In genomic region chr9:54500832-54501452, GRCm38 (mm10) we compare ENCODE assay signal across 9 mouse cellular contexts. TPM values are rescaled to one million over a fixed set of nuclear protein-coding genes. Genes with fewer than 3 reads are reported as not detected.
DNase-seq lines count a peak whose midpoint lies in the region; ATAC-seq and TF ChIP-seq lines count a peak whose summit lies in the region.
"Had no signal": no experiment of that assay in that cellular context is flagged by ENCODE, and none has a peak within 500 bp of the region (broad histone marks: within the 10 kb centered on the region; RNA-seq: fewer than 3 reads in every experiment).

No protein-coding gene starts in this region.

- intact Hi-C loops in heart, postnatal 14 days (cut with DNase I), result no loop called here

- peak overlapping the region; percentile 87 for H3K4me2 ChIP-seq in heart, embryonic 11.5 days
- peak overlapping the region; percentile 95 for H3K4me2 ChIP-seq in heart, embryonic 13.5 days
- peak overlapping the region; percentile 96 for H3K4me2 ChIP-seq in lung, postnatal 0 days (replicated peaks; ENCODE audit: low read depth, low read length)
- peak overlapping the region; percentile 97 for H3K4me2 ChIP-seq in stomach, embryonic 14.5 days (replicated peaks; ENCODE audit: low read depth, low read length)

- TF ChIP-seq EP300 in lung, postnatal 0 days (IDR thresholded peaks at IDR 0.05), result no peak

- no peaks in the 10 kb centered on the region for H3K9me3 ChIP-seq in heart, embryonic 11.5 days (replicated peaks; ENCODE audit: control insufficient read depth, low read length)
- H3K9me3 ChIP-seq in heart, embryonic 13.5 days, result no peaks in the 10 kb centered on the region
- no peaks in the 10 kb centered on the region for H3K9me3 ChIP-seq in lung, postnatal 0 days (ENCODE audit: low read length)
- H3K9me3 ChIP-seq in stomach, embryonic 14.5 days (ENCODE audit: control insufficient read depth, low read depth, low read length), result no peaks in the 10 kb centered on the region
- H3K9me3 ChIP-seq: G1E had no signal

- 1% methylated on average over 42 of the region's 43 CpGs for WGBS in heart, embryonic 11.5 days (ENCODE audit: insufficient replicate concordance)
- under 1% methylated on average over 43 of the region's 43 CpGs for WGBS in heart, embryonic 13.5 days
- WGBS in lung, postnatal 0 days, result 1% methylated on average over 30 of the region's 43 CpGs
- WGBS in stomach, embryonic 14.5 days, result under 1% methylated on average over 41 of the region's 43 CpGs

- DNase-seq in heart, postnatal 14 days, result no peak
- peak; percentile 57 for DNase-seq in MN1 (ENCODE audit: low spot score)
- DNase-seq in embryo, embryonic 10.5 days (ENCODE audit: low spot score), result peak; percentile 43
- peak; percentile 57 for DNase-seq in kidney, postnatal 10 days
- peak; percentile 29 for DNase-seq in lung, postnatal 0 days (ENCODE audit: low spot score)

- H3K27ac ChIP-seq in heart, embryonic 11.5 days (ENCODE audit: low read depth, low read length), result peak overlapping the region; percentile 70; the same call in 1 of the 2 replicates
- peak overlapping the region; percentile 73 for H3K27ac ChIP-seq in heart, embryonic 13.5 days (replicated peaks)
- H3K27ac ChIP-seq in lung, postnatal 0 days (ENCODE audit: low read length), result no peak overlapping the region
- H3K27ac ChIP-seq in stomach, embryonic 14.5 days (ENCODE audit: low read length), result no peak overlapping the region

- peak overlapping the region; percentile 87 for H3K4me3 ChIP-seq in heart, embryonic 11.5 days (ENCODE audit: low read depth, low read length)
- peak overlapping the region; percentile 87 for H3K4me3 ChIP-seq in heart, embryonic 13.5 days
- peak overlapping the region; percentile 62 for H3K4me3 ChIP-seq in lung, postnatal 0 days (ENCODE audit: low read depth, low read length)
- H3K4me3 ChIP-seq in stomach, embryonic 14.5 days (ENCODE audit: low read depth, low read length), result peak overlapping the region; percentile 71

- ATAC-seq in heart, embryonic 11.5 days (replicated peaks; ENCODE audit: insufficient number of reproducible peaks, low FRiP score, low TSS enrichment), result peak; percentile 60
- peak; percentile 4; the same call in 1 of the 2 replicates for ATAC-seq in heart, embryonic 13.5 days (ENCODE audit: extremely low read depth, insufficient number of reproducible peaks, low FRiP score, low TSS enrichment)
- ATAC-seq in lung, postnatal 0 days, result peak; percentile 1
- ATAC-seq in stomach, embryonic 14.5 days (ENCODE audit: insufficient number of reproducible peaks, insufficient read depth, low FRiP score, low read depth), result peak; percentile 53; the same call in 1 of the 2 replicates

- TF ChIP-seq CTCF in lung, postnatal 0 days (IDR thresholded peaks at IDR 0.05), result peak; percentile 13; the same call in 1 of the 2 replicates

- peak overlapping the region; percentile 81 for H3K9ac ChIP-seq in heart, embryonic 11.5 days (ENCODE audit: low read depth, low read length)
- H3K9ac ChIP-seq in heart, embryonic 13.5 days, result peak overlapping the region; percentile 92
- H3K9ac ChIP-seq in lung, postnatal 0 days (replicated peaks; ENCODE audit: low read depth), result peak overlapping the region; percentile 54
- peak overlapping the region; percentile 58; the same call in 1 of the 2 replicates for H3K9ac ChIP-seq in stomach, embryonic 14.5 days (replicated peaks; ENCODE audit: low read depth, low read length)

- H3K36me3 ChIP-seq in heart, embryonic 11.5 days (ENCODE audit: control insufficient read depth, insufficient read depth, low read length), result no peaks in the 10 kb centered on the region
- H3K36me3 ChIP-seq in heart, embryonic 13.5 days, result no peaks in the 10 kb centered on the region
- no peaks in the 10 kb centered on the region for H3K36me3 ChIP-seq in lung, postnatal 0 days (ENCODE audit: insufficient read depth, low read length)
- H3K36me3 ChIP-seq in stomach, embryonic 14.5 days (ENCODE audit: control insufficient read depth, insufficient read depth, low read length), result no peaks in the 10 kb centered on the region
- H3K36me3 ChIP-seq: G1E had no signal

- H3K27me3 ChIP-seq in heart, embryonic 11.5 days (ENCODE audit: control insufficient read depth, insufficient read depth, low read length), result 0 out of 2 replicates have a peak, but pooled peaks cover 6% of the 10 kb centered on the region
- H3K27me3 ChIP-seq in heart, embryonic 13.5 days (replicated peaks), result peaks cover 25% of the 10 kb centered on the region
- peaks cover 4% of the 10 kb centered on the region; the same call in 1 of the 2 replicates for H3K27me3 ChIP-seq in lung, postnatal 0 days (replicated peaks; ENCODE audit: insufficient read depth, low read length)
- 0 out of 2 replicates have a peak, but pooled peaks cover 3% of the 10 kb centered on the region for H3K27me3 ChIP-seq in stomach, embryonic 14.5 days (ENCODE audit: control insufficient read depth, insufficient read depth, low read length)

- H3K4me1 ChIP-seq in heart, embryonic 11.5 days (ENCODE audit: control insufficient read depth, insufficient read depth, low read length), result no peaks in the 10 kb centered on the region
- peaks cover 12% of the 10 kb centered on the region for H3K4me1 ChIP-seq in heart, embryonic 13.5 days
- H3K4me1 ChIP-seq in lung, postnatal 0 days (ENCODE audit: insufficient read depth, low read depth, low read length), result no peaks in the 10 kb centered on the region
- no peaks in the 10 kb centered on the region for H3K4me1 ChIP-seq in stomach, embryonic 14.5 days (ENCODE audit: control insufficient read depth, insufficient read depth, low read length)

RNA-seq across cellular contexts. Expression of gene Dmxl2, which starts 0.5 kb away (rescaled TPM):
- 7.6 and 12.5 TPM in 2 replicates for polyA plus RNA-seq in heart, embryonic 11.5 days (2014; fragmentation: Nextera tagmentation; extraction: Ambion mirVana)
- total RNA-seq in heart, postnatal 14 days (2021), result 10 to 100 TPM; 18.3 to 20.2 TPM
- 5.1 and 5.6 TPM in 2 replicates for polyA plus RNA-seq in heart, embryonic 13.5 days (2015; fragmentation: Nextera tagmentation; extraction: Ambion mirVana)
- 4.8 and 5.1 TPM in 2 replicates for polyA plus RNA-seq in lung, postnatal 0 days (2015; fragmentation: Nextera tagmentation; extraction: Ambion mirVana)
- 7.0 and 7.2 TPM in 2 replicates for polyA plus RNA-seq in stomach, embryonic 14.5 days (2014; fragmentation: Nextera tagmentation; extraction: Ambion mirVana)
- polyA plus RNA-seq: G1E had no signal

RNA-seq across cellular contexts. Expression of gene Sh2d7, which starts 37.8 kb away (rescaled TPM):
- polyA plus RNA-seq in heart, embryonic 11.5 days (2014; fragmentation: Nextera tagmentation; extraction: Ambion mirVana), result not detected in 2 replicates
- not detected for total RNA-seq in heart, postnatal 14 days (2021)
- polyA plus RNA-seq in heart, embryonic 13.5 days (2015; fragmentation: Nextera tagmentation; extraction: Ambion mirVana), result not detected in 2 replicates
- polyA plus RNA-seq in lung, postnatal 0 days (2015; fragmentation: Nextera tagmentation; extraction: Ambion mirVana), result not detected in 2 replicates
- polyA plus RNA-seq in stomach, embryonic 14.5 days (2014; fragmentation: Nextera tagmentation; extraction: Ambion mirVana), result not detected in 2 replicates
- polyA plus RNA-seq: G1E had no signal

RNA-seq across cellular contexts. Expression of gene Cib2, which starts 59.1 kb away (rescaled TPM):
- 6.1 TPM in 2 replicates for polyA plus RNA-seq in heart, embryonic 11.5 days (2014; fragmentation: Nextera tagmentation; extraction: Ambion mirVana)
- total RNA-seq in heart, postnatal 14 days (2021), result 1 to 10 TPM in 1 of 2 experiments, under 1 TPM in 1; 0.71 to 3.4 TPM
- polyA plus RNA-seq in heart, embryonic 13.5 days (2015; fragmentation: Nextera tagmentation; extraction: Ambion mirVana), result 5.3 and 5.5 TPM in 2 replicates
- polyA plus RNA-seq in lung, postnatal 0 days (2015; fragmentation: Nextera tagmentation; extraction: Ambion mirVana), result 6.2 and 7.5 TPM in 2 replicates
- 13.6 and 15.3 TPM in 2 replicates for polyA plus RNA-seq in stomach, embryonic 14.5 days (2014; fragmentation: Nextera tagmentation; extraction: Ambion mirVana)
- total RNA-seq: G1E had no signal

Comparison
In these comparisons a context has a peak if more than half of its experiments do, and no peak if none do; other contexts are left out.
1. ATAC-seq: peak in every context shown above with its lines; median percentile 60 in heart, embryonic 11.5 days; 53 in stomach, embryonic 14.5 days; 4 in heart, embryonic 13.5 days; 1 in lung, postnatal 0 days.
2. H3K27ac ChIP-seq: peak in heart, embryonic 11.5 days (single experiment) and heart, embryonic 13.5 days (single experiment); none in lung, postnatal 0 days (single experiment) and stomach, embryonic 14.5 days (single experiment).
3. DNase-seq: peak in MN1 (single experiment), embryo, embryonic 10.5 days (single experiment), kidney, postnatal 10 days (single experiment) and lung, postnatal 0 days (single experiment); none in heart, postnatal 14 days (0 of 2).
4. Peak in every context shown above with its lines, with median percentiles within 50 percentile points of each other: H3K4me2 ChIP-seq, H3K4me3 ChIP-seq and H3K9ac ChIP-seq.